Mouse (Mus musculus): Measurements from ENCODE around the gene Gcnt2.

Gene Gcnt2

DNA sequence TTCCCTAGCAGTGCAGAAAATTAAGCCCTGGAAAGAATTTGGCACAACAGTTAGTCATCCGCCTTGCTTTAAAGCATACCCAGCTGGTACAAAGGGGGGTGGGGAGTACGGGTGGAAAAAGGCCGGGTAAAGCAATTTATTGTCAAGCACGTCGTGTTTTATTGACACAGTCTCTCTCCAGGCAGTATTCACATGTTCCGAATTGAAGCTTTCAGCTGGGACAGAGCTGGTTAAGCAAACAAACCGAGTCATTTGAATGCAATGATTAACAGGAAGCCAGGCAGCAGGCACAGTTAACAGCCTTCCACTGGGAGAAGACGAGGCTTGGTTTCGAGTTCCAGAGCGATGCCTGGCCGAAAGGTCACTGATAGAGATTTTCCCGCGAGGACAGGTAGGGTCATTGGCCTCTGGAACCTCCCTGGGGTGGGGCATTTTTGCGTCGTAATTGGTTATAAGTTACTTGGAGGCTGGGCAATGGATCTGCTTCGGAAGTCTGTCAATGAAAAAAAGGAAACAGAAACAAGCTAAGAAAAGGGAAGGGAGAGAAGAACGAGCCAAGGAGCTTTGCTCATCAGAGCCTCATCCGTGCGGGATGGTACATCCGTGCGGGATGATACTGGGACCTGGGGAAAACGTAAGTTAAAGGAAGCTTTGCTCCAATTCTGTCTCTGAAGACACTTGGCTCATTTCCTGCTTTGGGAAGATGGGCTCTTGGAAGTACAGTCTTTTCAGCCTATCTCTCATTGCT, at the start of gene Gcnt2:
Gcnt2 (plus strand) TSS at position 103 of the 748 bp plus-strand sequence.
- DNase-seq (ENCODE audit: low read depth, low spot score) = no peak
- Histone ChIP-seq H3K27me3 (ENCODE audit: control insufficient read depth, insufficient read depth, low read length, poor library complexity, severe bottlenecking) (no peaks in the 10 kb centered on the region; the same call in 1 of the 2 replicates), H3K36me3 (ENCODE audit: control insufficient read depth, insufficient read depth, low read length, poor library complexity, severe bottlenecking) (no peaks in the 10 kb centered on the region)

DNA sequence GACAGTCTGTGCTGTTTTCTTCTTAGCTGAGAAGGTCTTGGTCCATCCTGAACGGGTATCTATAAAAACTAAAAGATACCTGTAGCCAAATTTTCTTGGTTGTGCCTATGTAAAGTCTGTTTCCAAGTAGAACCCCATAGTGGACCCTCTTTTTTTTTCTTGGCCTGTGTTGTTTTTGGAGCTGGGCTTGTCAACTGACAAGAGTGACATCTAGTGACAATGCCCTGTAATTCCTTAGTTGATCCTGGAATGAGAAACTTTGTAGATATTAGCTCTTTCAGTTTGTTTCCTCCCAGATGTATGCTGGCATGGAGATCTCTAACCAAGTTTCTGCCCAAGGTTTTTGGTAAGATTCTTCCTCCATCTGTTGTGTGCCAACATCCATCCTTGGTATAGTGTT, 38.9 kb upstream of the Gcnt2 start:
- no peak for DNase-seq (ENCODE audit: low read depth, low spot score)
- no peaks in the 10 kb centered on the region for H3K36me3 ChIP-seq (ENCODE audit: control insufficient read depth, insufficient read depth, low read length, poor library complexity, severe bottlenecking)
- no peaks in the 10 kb centered on the region for H3K27me3 ChIP-seq (ENCODE audit: control insufficient read depth, insufficient read depth, low read length, poor library complexity, severe bottlenecking)

DNA sequence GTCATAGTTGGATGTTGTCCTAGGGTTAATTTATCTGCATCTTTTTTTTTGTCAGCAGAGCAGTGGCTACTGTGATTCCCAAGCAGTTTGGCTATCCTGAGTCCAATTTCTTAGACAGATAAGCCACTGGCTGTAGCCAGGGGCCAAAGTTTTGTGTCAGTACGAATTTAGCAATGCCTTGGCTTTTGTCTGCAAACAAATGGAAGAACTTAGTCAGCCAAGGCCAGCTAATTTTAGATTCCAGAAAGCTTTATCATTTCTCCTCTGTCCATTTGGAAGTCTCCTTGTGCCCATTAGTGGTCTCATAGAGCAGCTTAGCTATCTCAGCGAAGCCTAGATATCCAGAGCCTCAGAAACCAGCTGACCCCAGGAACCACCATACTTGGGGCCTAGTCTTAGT, 37.6 kb upstream of the Gcnt2 start:
- no peak for DNase-seq (ENCODE audit: low read depth, low spot score)
- Histone ChIP-seq H3K27me3 (ENCODE audit: control insufficient read depth, insufficient read depth, low read length, poor library complexity, severe bottlenecking) (no peaks in the 10 kb centered on the region), H3K36me3 (ENCODE audit: control insufficient read depth, insufficient read depth, low read length, poor library complexity, severe bottlenecking) (no peaks in the 10 kb centered on the region)

DNA sequence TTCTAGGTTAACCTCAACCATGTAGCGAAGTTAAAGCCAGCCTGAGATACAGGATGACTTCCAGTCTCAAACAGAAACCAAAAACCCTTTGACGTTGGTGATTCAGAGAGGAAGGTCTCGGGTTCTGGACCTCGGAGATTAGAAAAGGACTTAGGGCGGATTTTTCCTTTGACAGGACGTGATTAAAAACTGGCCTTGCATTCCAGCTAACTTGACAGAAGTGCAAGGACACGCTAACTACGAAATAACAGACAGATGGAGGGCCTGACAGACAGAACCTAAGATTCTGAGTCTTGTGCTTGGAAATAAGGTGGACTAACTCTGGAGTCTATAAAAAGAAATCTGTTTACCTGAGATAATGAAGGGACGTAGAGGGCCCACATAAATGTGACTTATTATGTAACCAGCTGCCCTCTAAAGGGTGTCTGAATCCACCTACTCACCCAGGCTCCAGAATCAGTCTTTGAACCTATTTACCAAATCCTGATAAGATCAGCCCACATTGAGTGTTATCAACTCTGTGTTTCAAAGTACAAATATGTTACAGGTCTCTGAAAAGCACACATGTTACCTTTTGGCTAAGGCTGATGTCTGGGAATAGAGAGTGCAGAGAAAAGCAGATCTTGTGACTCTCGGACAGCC, 18.3 kb upstream of the Gcnt2 start:
- H3K36me3 ChIP-seq (ENCODE audit: control insufficient read depth, insufficient read depth, low read length, poor library complexity, severe bottlenecking) = no peaks in the 10 kb centered on the region
- H3K27me3 ChIP-seq (ENCODE audit: control insufficient read depth, insufficient read depth, low read length, poor library complexity, severe bottlenecking) = no peaks in the 10 kb centered on the region
- DNase-seq (ENCODE audit: low read depth, low spot score) = no peak

DNA sequence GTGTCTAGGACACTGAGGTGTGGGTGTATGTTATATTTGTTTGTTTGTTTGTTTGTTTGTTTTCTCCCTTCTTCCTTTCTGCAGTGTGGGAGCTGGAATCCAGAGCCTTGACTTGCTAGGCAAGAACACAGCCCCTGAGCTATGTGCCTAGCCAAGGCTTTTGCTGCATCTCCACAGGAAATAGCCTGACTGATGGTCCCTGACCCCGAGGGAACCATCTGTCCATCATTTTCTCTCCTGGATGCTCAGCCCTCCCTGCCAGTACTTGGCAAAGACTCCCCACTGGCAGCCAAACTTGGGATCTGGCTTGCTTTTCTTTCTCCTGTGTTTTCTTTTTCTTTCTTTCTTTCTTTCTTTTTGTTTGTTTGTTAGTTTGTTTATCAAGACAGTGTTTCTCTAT, 17.4 kb upstream of the Gcnt2 start:
- no peaks in the 10 kb centered on the region for H3K36me3 ChIP-seq (ENCODE audit: control insufficient read depth, insufficient read depth, low read length, poor library complexity, severe bottlenecking)
- no peaks in the 10 kb centered on the region for H3K27me3 ChIP-seq (ENCODE audit: control insufficient read depth, insufficient read depth, low read length, poor library complexity, severe bottlenecking)
- no peak for DNase-seq (ENCODE audit: low read depth, low spot score)

DNA sequence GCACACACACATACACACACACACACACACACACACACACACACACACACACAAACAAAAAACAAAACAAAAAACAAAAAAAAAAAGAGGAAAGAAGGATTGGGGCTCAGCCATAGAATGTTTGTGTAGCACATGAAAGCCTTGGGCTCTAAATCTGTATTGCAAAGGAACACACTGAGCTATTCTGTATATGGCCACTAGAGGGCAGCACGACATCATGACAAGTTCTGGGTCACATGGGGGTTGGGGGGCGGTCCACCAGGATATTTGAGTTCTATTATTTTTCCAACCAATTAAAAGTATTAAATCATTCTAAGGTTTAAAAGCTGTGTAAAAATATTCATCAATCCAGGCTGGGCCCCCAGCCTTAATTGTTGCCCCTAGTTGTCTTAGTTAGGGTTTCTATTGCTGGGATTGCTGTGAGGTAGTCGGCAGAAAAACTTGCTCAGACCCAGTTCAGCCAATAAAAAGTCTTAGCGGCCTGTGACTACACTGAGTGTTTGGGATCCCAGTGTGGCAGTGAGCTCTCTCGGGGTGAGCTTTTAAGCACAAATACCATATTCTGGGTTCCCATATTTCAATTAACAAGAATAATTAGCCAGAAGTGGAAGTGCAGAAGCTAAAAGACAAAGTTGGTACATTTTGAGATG, 16.0 kb upstream of the Gcnt2 start:
- H3K27me3 ChIP-seq (ENCODE audit: control insufficient read depth, insufficient read depth, low read length, poor library complexity, severe bottlenecking) = no peaks in the 10 kb centered on the region
- DNase-seq (ENCODE audit: low read depth, low spot score) = peak; percentile 62

DNA sequence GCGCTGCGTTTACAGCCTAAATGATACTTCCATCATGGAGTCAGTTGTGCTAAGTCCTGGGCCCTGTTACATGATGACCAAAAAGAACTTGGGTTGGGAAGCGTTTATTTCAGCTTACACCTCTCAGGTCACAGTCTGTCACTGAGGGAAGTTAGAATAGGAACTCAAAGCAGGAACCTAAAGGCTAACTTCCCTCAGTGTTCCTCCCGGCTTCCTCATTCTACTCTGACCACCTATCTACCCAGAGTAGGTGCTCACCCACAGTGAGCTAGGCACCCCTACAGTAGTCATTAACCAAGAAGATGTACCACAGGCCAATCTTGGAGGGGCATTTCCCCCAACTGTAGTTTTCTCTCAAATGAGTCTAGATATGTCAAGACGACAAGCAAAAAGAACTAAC, 15.4 kb upstream of the Gcnt2 start:
- DNase-seq (ENCODE audit: low read depth, low spot score) = no peak
- no peaks in the 10 kb centered on the region for H3K27me3 ChIP-seq (ENCODE audit: control insufficient read depth, insufficient read depth, low read length, poor library complexity, severe bottlenecking)
- no peaks in the 10 kb centered on the region for H3K36me3 ChIP-seq (ENCODE audit: control insufficient read depth, insufficient read depth, low read length, poor library complexity, severe bottlenecking)

More for the DNA sequence above, 16.0 kb upstream of the Gcnt2 start:
- H3K36me3 ChIP-seq (ENCODE audit: control insufficient read depth, insufficient read depth, low read length, poor library complexity, severe bottlenecking) = no peaks in the 10 kb centered on the region

DNA sequence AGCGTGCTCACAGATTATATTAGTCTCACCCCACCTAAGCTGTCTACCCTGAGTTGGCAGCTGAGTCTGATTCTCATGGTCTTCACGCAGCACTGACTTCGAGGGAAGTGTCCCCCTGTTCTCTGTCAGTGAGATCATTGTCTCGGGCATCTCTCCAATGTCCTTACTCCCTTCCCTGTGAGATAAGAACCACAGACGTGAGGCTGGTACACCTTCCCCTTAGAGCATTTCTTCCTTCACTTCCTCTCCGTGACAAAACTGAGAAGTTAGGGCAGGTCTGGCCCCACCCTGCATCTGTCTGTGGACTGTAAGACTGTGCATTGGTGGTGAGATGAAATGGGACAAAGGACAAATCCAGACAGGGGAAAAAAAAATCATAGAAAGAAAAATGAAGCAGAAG, 13.6 kb upstream of the Gcnt2 start:
- no peaks in the 10 kb centered on the region for H3K36me3 ChIP-seq (ENCODE audit: control insufficient read depth, insufficient read depth, low read length, poor library complexity, severe bottlenecking)
- no peak for DNase-seq (ENCODE audit: low read depth, low spot score)

DNA sequence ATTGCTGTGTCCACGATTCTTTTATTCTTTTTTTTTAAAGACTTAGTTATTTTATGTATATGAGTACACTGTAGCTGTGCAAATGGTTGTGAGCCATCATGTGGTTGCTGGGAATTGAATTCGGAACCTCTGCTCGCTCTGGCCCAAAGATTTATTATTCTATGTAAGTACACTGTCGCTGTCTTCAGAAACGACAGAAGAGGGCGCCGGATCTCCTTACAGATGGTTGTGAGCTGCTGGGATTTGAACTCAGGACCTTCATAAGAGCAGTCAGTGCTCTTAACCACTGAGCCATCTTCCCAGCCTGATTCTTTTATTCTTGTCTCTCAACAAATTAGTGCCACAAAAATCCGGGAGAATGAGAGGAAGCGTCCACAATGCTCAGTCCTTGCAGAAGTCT, 13.2 kb upstream of the Gcnt2 start:
- Histone ChIP-seq H3K36me3 (ENCODE audit: control insufficient read depth, insufficient read depth, low read length, poor library complexity, severe bottlenecking) (no peaks in the 10 kb centered on the region), H3K27me3 (ENCODE audit: control insufficient read depth, insufficient read depth, low read length, poor library complexity, severe bottlenecking) (no peaks in the 10 kb centered on the region)
- no peak for DNase-seq (ENCODE audit: low read depth, low spot score)

More for the DNA sequence above, 13.6 kb upstream of the Gcnt2 start:
- H3K27me3 ChIP-seq (ENCODE audit: control insufficient read depth, insufficient read depth, low read length, poor library complexity, severe bottlenecking) = no peaks in the 10 kb centered on the region

DNA sequence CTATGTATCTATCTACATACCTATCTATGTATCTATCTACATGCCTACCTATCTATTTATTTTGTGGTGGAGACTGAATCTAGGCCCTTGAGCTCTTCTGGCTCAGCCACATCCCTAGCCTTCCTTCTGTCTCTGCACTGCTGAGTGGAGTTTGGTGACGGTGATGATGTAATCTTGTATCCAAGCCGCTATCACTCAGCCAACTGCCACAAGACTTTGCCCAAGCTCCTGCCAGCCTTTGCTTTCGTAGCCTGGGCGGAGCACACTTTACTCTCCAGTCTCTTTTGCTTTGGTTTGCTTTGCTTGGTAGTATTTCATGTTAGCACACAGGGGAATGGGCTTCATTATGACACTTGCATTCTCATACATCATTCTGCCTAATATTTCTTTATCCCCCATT, 11.7 kb upstream of the Gcnt2 start:
- no peak for DNase-seq (ENCODE audit: low read depth, low spot score)
- H3K36me3 ChIP-seq (ENCODE audit: control insufficient read depth, insufficient read depth, low read length, poor library complexity, severe bottlenecking) = no peaks in the 10 kb centered on the region
- no peaks in the 10 kb centered on the region for H3K27me3 ChIP-seq (ENCODE audit: control insufficient read depth, insufficient read depth, low read length, poor library complexity, severe bottlenecking)

DNA sequence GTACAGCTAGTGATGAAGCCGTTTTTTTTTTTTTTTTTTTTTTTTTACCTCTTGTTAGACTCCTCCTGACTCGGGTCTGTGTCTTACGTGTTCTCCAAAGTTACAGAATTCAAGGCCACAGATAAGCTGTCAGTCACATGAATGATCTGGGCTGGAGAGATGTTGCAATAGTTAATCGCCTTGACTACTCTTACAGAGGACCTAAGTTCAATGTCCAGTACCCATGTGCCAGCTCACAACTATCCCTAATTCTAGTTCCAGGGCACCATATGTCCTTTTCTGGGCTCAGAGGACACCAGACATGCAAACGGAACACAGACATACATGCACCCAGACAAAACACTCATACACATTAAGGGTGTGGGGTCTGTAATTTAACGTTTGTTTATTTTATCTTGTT, 8.9 kb upstream of the Gcnt2 start:
- DNase-seq (ENCODE audit: low read depth, low spot score) = no peak
- no peaks in the 10 kb centered on the region for H3K36me3 ChIP-seq (ENCODE audit: control insufficient read depth, insufficient read depth, low read length, poor library complexity, severe bottlenecking)
- no peaks in the 10 kb centered on the region; the same call in 1 of the 2 replicates for H3K27me3 ChIP-seq (ENCODE audit: control insufficient read depth, insufficient read depth, low read length, poor library complexity, severe bottlenecking)

DNA sequence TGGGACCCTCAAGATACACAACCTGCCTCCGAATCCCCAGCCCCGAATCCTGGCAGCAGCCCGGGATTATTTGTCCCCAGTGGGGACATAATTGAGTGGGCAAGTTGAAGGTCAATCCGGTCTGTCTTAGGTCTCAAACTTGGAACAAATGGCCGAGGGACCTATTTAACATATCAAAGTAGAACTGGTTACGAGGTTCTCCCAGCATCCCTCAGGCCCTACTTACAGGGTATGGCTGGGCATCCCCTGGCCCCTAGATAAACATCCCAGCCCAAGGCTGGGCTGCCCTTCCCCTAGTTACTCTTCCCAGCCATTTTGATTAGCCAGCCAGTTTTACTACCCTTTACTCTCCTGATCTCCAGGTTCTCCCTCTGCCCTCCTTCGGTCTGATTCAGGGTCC, 8.3 kb upstream of the Gcnt2 start:
- H3K27me3 ChIP-seq (ENCODE audit: control insufficient read depth, insufficient read depth, low read length, poor library complexity, severe bottlenecking) = no peaks in the 10 kb centered on the region; the same call in 1 of the 2 replicates
- H3K36me3 ChIP-seq (ENCODE audit: control insufficient read depth, insufficient read depth, low read length, poor library complexity, severe bottlenecking) = no peaks in the 10 kb centered on the region
- no peak for DNase-seq (ENCODE audit: low read depth, low spot score)

DNA sequence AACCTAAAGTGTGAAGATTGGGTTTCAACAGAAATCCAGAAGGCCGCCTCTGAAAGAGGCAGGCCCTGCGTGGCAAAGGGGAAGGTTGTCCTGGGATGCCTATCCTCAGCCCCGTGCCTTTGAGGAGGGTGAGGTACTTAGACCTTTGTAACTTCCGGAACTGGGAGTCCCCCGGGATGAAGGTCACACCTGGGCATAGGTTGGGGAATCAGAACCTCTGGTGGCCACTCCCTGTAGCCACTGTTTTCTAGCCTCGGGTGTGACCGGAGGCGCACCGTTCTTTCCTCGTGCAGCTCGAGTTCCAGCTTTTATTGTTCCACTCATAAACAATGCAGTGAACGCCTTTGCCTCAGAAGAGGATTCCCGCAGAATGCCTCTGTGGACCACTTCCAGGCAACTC, 7.6 kb upstream of the Gcnt2 start:
- Histone ChIP-seq H3K36me3 (ENCODE audit: control insufficient read depth, insufficient read depth, low read length, poor library complexity, severe bottlenecking) (no peaks in the 10 kb centered on the region), H3K27me3 (ENCODE audit: control insufficient read depth, insufficient read depth, low read length, poor library complexity, severe bottlenecking) (no peaks in the 10 kb centered on the region; the same call in 1 of the 2 replicates)
- DNase-seq (ENCODE audit: low read depth, low spot score) = no peak

DNA sequence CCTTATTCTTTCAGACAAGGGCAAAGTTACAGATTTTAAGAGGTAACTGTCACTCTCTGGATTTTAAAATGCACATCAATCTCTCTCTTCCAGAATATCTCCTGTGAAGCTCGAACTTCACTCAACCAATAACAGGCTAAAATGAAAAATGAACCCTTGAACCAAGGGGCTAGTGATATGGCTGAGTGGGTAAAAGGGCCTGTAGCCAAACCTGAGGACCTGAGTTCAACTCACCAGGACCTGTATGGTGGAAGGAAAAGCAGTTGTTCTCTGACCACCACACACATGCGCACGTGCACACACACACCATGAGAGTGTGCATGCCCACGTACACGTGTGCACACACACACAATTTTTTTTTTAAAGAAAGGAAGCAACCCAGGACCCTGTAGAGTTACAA, 6.8 kb upstream of the Gcnt2 start:
- no peak for DNase-seq (ENCODE audit: low read depth, low spot score)
- H3K36me3 ChIP-seq (ENCODE audit: control insufficient read depth, insufficient read depth, low read length, poor library complexity, severe bottlenecking) = no peaks in the 10 kb centered on the region

DNA sequence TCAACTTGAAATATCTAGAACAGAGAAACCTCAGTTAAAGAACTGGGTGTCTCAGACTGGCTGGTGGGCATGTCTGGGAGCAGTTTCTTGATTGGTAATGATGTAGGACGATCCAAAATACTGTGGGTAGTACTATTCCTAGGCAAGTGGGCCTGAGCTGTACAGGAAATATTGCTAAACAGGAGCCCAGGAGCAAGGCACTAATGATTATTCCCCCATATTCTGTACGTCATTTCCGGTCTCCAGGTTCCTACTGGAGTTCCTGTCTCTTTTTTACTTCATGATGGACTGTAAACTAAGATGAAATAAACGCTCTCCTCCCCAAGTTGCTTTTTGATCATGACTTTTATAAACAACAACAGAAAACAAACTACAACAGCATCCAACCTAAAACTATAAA, 5.7 kb upstream of the Gcnt2 start:
- Histone ChIP-seq H3K36me3 (ENCODE audit: control insufficient read depth, insufficient read depth, low read length, poor library complexity, severe bottlenecking) (no peaks in the 10 kb centered on the region), H3K27me3 (ENCODE audit: control insufficient read depth, insufficient read depth, low read length, poor library complexity, severe bottlenecking) (no peaks in the 10 kb centered on the region; the same call in 1 of the 2 replicates)
- no peak for DNase-seq (ENCODE audit: low read depth, low spot score)

More for the DNA sequence above, 6.8 kb upstream of the Gcnt2 start:
- no peaks in the 10 kb centered on the region; the same call in 1 of the 2 replicates for H3K27me3 ChIP-seq (ENCODE audit: control insufficient read depth, insufficient read depth, low read length, poor library complexity, severe bottlenecking)
